In the genomic region with DNA sequence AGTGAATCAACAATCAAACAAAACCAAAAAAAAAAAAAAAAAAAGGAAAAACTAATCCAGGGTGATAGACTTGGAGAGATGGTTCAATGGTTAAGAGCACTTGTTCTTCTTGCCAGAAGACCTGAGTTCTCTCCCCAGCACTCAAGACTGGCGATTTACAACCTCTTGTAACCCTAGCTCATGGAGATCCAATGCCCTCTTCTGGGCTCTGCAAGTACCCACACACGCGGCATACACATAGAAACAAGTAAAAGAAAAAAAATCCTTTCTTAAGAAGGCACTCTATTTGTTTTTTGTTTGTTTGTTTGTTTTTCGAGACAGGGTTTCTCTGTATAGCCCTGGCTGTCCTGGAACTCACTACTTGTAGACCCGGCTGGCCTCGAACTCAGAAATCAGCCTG, we compare ENCODE assay signal across 8 mouse cellular contexts. TPM values are rescaled to one million over a fixed set of nuclear protein-coding genes. Genes with fewer than 3 reads are reported as not detected.
DNase-seq lines count a peak whose midpoint lies in the region; ATAC-seq and TF ChIP-seq lines count a peak whose summit lies in the region.

No protein-coding gene starts in this region.

- no peak for TF ChIP-seq POLR2A in bone marrow macrophage, adult 2 months (IDR thresholded peaks at IDR 0.05; ENCODE audit: borderline replicate concordance, low read depth, low read length)

- no peaks in the 10 kb centered on the region for H3K9me3 ChIP-seq in kidney, embryonic 15.5 days (replicated peaks)
- H3K9me3 ChIP-seq in hindbrain, postnatal 0 days (ENCODE audit: low read length) = no peaks in the 10 kb centered on the region
- H3K9me3 ChIP-seq in midbrain, embryonic 16.5 days (replicated peaks; ENCODE audit: control insufficient read depth, low read length, poor library complexity, severe bottlenecking) = no peaks in the 10 kb centered on the region

- H3K27ac ChIP-seq in kidney, embryonic 15.5 days = peak overlapping the region; percentile 90
- peak overlapping the region; percentile 63 for H3K27ac ChIP-seq in bone marrow macrophage, adult 2 months (ENCODE audit: insufficient read depth, low read depth, low read length)
- H3K27ac ChIP-seq in hindbrain, postnatal 0 days = peak overlapping the region; percentile 80; the same call in 1 of the 2 replicates
- H3K27ac ChIP-seq in midbrain, embryonic 16.5 days (ENCODE audit: low read length) = peak overlapping the region; percentile 80

- no peak for DNase-seq in kidney, postnatal 36 days
- no peak for DNase-seq in hindbrain, postnatal 0 days (ENCODE audit: low spot score)
- no peak for DNase-seq in embryo, embryonic 10 days (ENCODE audit: low spot score)
- DNase-seq in right cerebral cortex, postnatal 14 days = no peak
- no peak for DNase-seq in Muller cell, postnatal 12 days (ENCODE audit: inconsistent ontology term)

- H3K27me3 ChIP-seq in kidney, embryonic 15.5 days = no peaks in the 10 kb centered on the region
- H3K27me3 ChIP-seq in hindbrain, postnatal 0 days (ENCODE audit: insufficient read depth, low read length) = no peaks in the 10 kb centered on the region
- H3K27me3 ChIP-seq in midbrain, embryonic 16.5 days (ENCODE audit: control insufficient read depth, insufficient read depth, low read depth, low read length) = no peaks in the 10 kb centered on the region

- H3K36me3 ChIP-seq in kidney, embryonic 15.5 days = peaks cover 22% of the 10 kb centered on the region
- peaks cover 10% of the 10 kb centered on the region for H3K36me3 ChIP-seq in hindbrain, postnatal 0 days (ENCODE audit: insufficient read depth, low read length)
- H3K36me3 ChIP-seq in midbrain, embryonic 16.5 days (ENCODE audit: control insufficient read depth, insufficient read depth, low read length) = peaks cover 3% of the 10 kb centered on the region; the same call in 1 of the 2 replicates

- TF ChIP-seq CTCF in bone marrow macrophage, adult 2 months (IDR thresholded peaks at IDR 0.05; ENCODE audit: low read depth, low read length) = no peak
- no peak; the same call in 1 of the 2 replicates for TF ChIP-seq CTCF in hindbrain, postnatal 0 days (IDR thresholded peaks at IDR 0.05; ENCODE audit: low read depth)

- peak overlapping the region; percentile 88 for H3K4me3 ChIP-seq in kidney, embryonic 15.5 days (replicated peaks)
- peak overlapping the region; percentile 51 for H3K4me3 ChIP-seq in bone marrow macrophage, adult 2 months (ENCODE audit: insufficient read depth, low read length)
- H3K4me3 ChIP-seq in hindbrain, postnatal 0 days (ENCODE audit: low read length) = peak overlapping the region; percentile 63; the same call in 1 of the 2 replicates
- H3K4me3 ChIP-seq in midbrain, embryonic 16.5 days (ENCODE audit: low read depth, low read length) = peak overlapping the region; percentile 60; the same call in 1 of the 2 replicates

- H3K4me1 ChIP-seq in kidney, embryonic 15.5 days = peaks cover 24% of the 10 kb centered on the region
- H3K4me1 ChIP-seq in bone marrow macrophage, adult 2 months (ENCODE audit: control insufficient read depth, insufficient read depth, low read length) = peaks cover 7% of the 10 kb centered on the region; the same call in 1 of the 2 replicates
- peaks cover 5% of the 10 kb centered on the region; the same call in 1 of the 2 replicates for H3K4me1 ChIP-seq in hindbrain, postnatal 0 days (ENCODE audit: insufficient read depth, low read length)
- H3K4me1 ChIP-seq in midbrain, embryonic 16.5 days (ENCODE audit: control insufficient read depth, insufficient read depth, low read length) = peaks cover 14% of the 10 kb centered on the region

- 88% methylated on average over 6 of the region's 6 CpGs for WGBS in kidney, embryonic 15.5 days
- 85% methylated on average over 6 of the region's 6 CpGs for WGBS in hindbrain, postnatal 0 days
- WGBS in midbrain, embryonic 16.5 days = 87% methylated on average over 6 of the region's 6 CpGs

- no peak overlapping the region for H3K9ac ChIP-seq in kidney, embryonic 15.5 days
- H3K9ac ChIP-seq in hindbrain, postnatal 0 days (replicated peaks; ENCODE audit: low read length) = no peak overlapping the region
- no peak overlapping the region for H3K9ac ChIP-seq in midbrain, embryonic 16.5 days (ENCODE audit: low read depth, low read length)

- ATAC-seq in kidney, embryonic 15.5 days (replicated peaks; ENCODE audit: low FRiP score) = no peak
- ATAC-seq in hindbrain, postnatal 0 days = no peak
- no peak for ATAC-seq in midbrain, embryonic 16.5 days

- H3K4me2 ChIP-seq in kidney, embryonic 15.5 days = peak overlapping the region; percentile 76
- H3K4me2 ChIP-seq in hindbrain, postnatal 0 days (ENCODE audit: low read depth, low read length) = peak overlapping the region; percentile 93
- H3K4me2 ChIP-seq in midbrain, embryonic 16.5 days (ENCODE audit: low read length) = peak overlapping the region; percentile 51

RNA-seq across cellular contexts. Expression of a gene that starts 0.8 kb away (rescaled TPM):
- 48.9 and 57.9 TPM in 2 replicates for polyA plus RNA-seq in kidney, embryonic 15.5 days (2015; fragmentation: Nextera tagmentation; extraction: Ambion mirVana)
- polyA plus RNA-seq in bone marrow macrophage, adult 2 months (2012; ENCODE audit: insufficient read depth, insufficient read length, missing spikeins) = 50.6 and 62.2 TPM in 2 replicates
- total RNA-seq in hindbrain, postnatal 0 days (2014; rRNA removed) = 81.8 and 92.7 TPM in 2 replicates
- polyA plus RNA-seq in hindbrain, postnatal 0 days (2015; fragmentation: Nextera tagmentation; extraction: Ambion mirVana) = 71.0 and 72.2 TPM in 2 replicates
- 72.8 and 78.5 TPM in 2 replicates for polyA plus RNA-seq in midbrain, embryonic 16.5 days (2015; fragmentation: Nextera tagmentation; extraction: Ambion mirVana)

RNA-seq across cellular contexts. Expression of a gene that starts 12.5 kb away (rescaled TPM):
- 12.3 and 14.0 TPM in 2 replicates for polyA plus RNA-seq in kidney, embryonic 15.5 days (2015; fragmentation: Nextera tagmentation; extraction: Ambion mirVana)
- polyA plus RNA-seq in bone marrow macrophage, adult 2 months (2012; ENCODE audit: insufficient read depth, insufficient read length, missing spikeins) = 32.9 and 39.8 TPM in 2 replicates
- total RNA-seq in hindbrain, postnatal 0 days (2014; rRNA removed) = 146 and 149 TPM in 2 replicates
- 22.8 and 23.7 TPM in 2 replicates for polyA plus RNA-seq in hindbrain, postnatal 0 days (2015; fragmentation: Nextera tagmentation; extraction: Ambion mirVana)
- polyA plus RNA-seq in midbrain, embryonic 16.5 days (2015; fragmentation: Nextera tagmentation; extraction: Ambion mirVana) = 28.3 and 28.9 TPM in 2 replicates

RNA-seq across cellular contexts. Expression of a gene that starts 15.4 kb away (rescaled TPM):
- 0.10 and 0.13 TPM in 2 replicates for polyA plus RNA-seq in kidney, embryonic 15.5 days (2015; fragmentation: Nextera tagmentation; extraction: Ambion mirVana)
- not detected in 2 replicates for polyA plus RNA-seq in bone marrow macrophage, adult 2 months (2012; ENCODE audit: insufficient read depth, insufficient read length, missing spikeins)
- total RNA-seq in hindbrain, postnatal 0 days (2014; rRNA removed) = 2.2 and 2.6 TPM in 2 replicates
- polyA plus RNA-seq in hindbrain, postnatal 0 days (2015; fragmentation: Nextera tagmentation; extraction: Ambion mirVana) = 0.29 and 0.41 TPM in 2 replicates
- 0.07 and 0.10 TPM in 2 replicates for polyA plus RNA-seq in midbrain, embryonic 16.5 days (2015; fragmentation: Nextera tagmentation; extraction: Ambion mirVana)

RNA-seq across cellular contexts. Expression of a gene that starts 35.2 kb away (rescaled TPM):
- polyA plus RNA-seq in kidney, embryonic 15.5 days (2015; fragmentation: Nextera tagmentation; extraction: Ambion mirVana) = 18.1 and 22.2 TPM in 2 replicates
- polyA plus RNA-seq in bone marrow macrophage, adult 2 months (2012; ENCODE audit: insufficient read depth, insufficient read length, missing spikeins) = 6.3 and 7.2 TPM in 2 replicates
- 2.3 and 2.4 TPM in 2 replicates for total RNA-seq in hindbrain, postnatal 0 days (2014; rRNA removed)
- polyA plus RNA-seq in hindbrain, postnatal 0 days (2015; fragmentation: Nextera tagmentation; extraction: Ambion mirVana) = 2.1 and 2.3 TPM in 2 replicates
- polyA plus RNA-seq in midbrain, embryonic 16.5 days (2015; fragmentation: Nextera tagmentation; extraction: Ambion mirVana) = 1.6 and 1.8 TPM in 2 replicates

RNA-seq across cellular contexts. Expression of a gene that starts 35.6 kb away (rescaled TPM):
- 95.3 and 100 TPM in 2 replicates for polyA plus RNA-seq in kidney, embryonic 15.5 days (2015; fragmentation: Nextera tagmentation; extraction: Ambion mirVana)
- polyA plus RNA-seq in bone marrow macrophage, adult 2 months (2012; ENCODE audit: insufficient read depth, insufficient read length, missing spikeins) = 59.0 and 59.7 TPM in 2 replicates
- 53.7 and 63.7 TPM in 2 replicates for total RNA-seq in hindbrain, postnatal 0 days (2014; rRNA removed)
- 74.6 and 76.1 TPM in 2 replicates for polyA plus RNA-seq in hindbrain, postnatal 0 days (2015; fragmentation: Nextera tagmentation; extraction: Ambion mirVana)
- polyA plus RNA-seq in midbrain, embryonic 16.5 days (2015; fragmentation: Nextera tagmentation; extraction: Ambion mirVana) = 70.1 and 85.2 TPM in 2 replicates
